Mouse (Mus musculus) macrophage (primary cell): ENCODE results near the gene Ing5. TPM values are rescaled to one million over a fixed set of nuclear protein-coding genes. Genes with fewer than 3 reads are reported as not detected.
"Not testable (repeated sequence)": the region's sequence is repeated elsewhere in the genome, so short reads cannot be mapped to it uniquely, and the experiment has no call there.

Source experiments
- H3K27ac ChIP-seq: fragments of 350-480 bp; formaldehyde crosslinking; 2 replicates; pipeline ENCODE4 v1.9.0; 2021
- H3K36me3 ChIP-seq: fragments of 350-480 bp; formaldehyde crosslinking; 2 replicates; pipeline ENCODE4 v1.9.0; 2021; ENCODE audit errors: inconsistent target
- H3K4me3 ChIP-seq: fragments of 350-480 bp; formaldehyde crosslinking; 2 replicates; pipeline ENCODE4 v1.9.0; 2021; ENCODE audit errors: inconsistent target
- H3K79me2 ChIP-seq: fragments of 350-480 bp; formaldehyde crosslinking; 2 replicates; pipeline ENCODE4 v1.9.0; 2021; ENCODE audit errors: inconsistent target
- WGBS: methylation state at CpG from one replicate; pipeline ENCODE4 v1.1.7; 2026; ENCODE audit warnings: inconsistent platforms; ENCODE audit not compliant: missing documents; 5-methylcytosine and 5-hydroxymethylcytosine counted together
- polyA plus RNA-seq: library from polyadenylated mRNA; stranded (reverse); fragments of 250-400 nt; gene quantifications from 3 replicates; pipeline ENCODE4 v1.2.4, GENCODE M21; 2018; ENCODE audit warnings: inconsistent platforms
- total RNA-seq, 78 experiments: library from RNA; depleted of rRNA; stranded (reverse); fragments of 250-400 nt; gene quantifications; 1 replicate in 9 of 78; 2 replicates in 24 of 78; 3 replicates in 43 of 78; 4 replicates in 2 of 78; pipeline ENCODE4 v1.2.4; 2018; ENCODE audit warnings: inconsistent platforms in 56 of 78

Gene Ing5
- total RNA-seq (2018; cell fraction: chromatin; rRNA removed): 10 to 100 TPM in 21 of 26 experiments, 1 to 10 TPM in 5; 7.2 to 20.3 (median 13.5) TPM
- 10 to 100 TPM in 10 of 26 experiments, 1 to 10 TPM in 16; 5.6 to 12.0 (median 9.6) TPM for total RNA-seq (2018; cell fraction: cytosol; rRNA removed)
- 10 to 100 TPM in 23 of 26 experiments, 1 to 10 TPM in 3; 9.1 to 21.4 (median 12.5) TPM for total RNA-seq (2018; cell fraction: nucleus; rRNA removed)
- polyA plus RNA-seq: 5.8 to 10.8 TPM (median 6.5 TPM) in 3 replicates

GRCm38 (mm10) chr1:93803556-93804507 is at the start of gene Ing5:
Ing5 (plus strand) TSS chr1:93803965.
- peaks cover 45% of the 10 kb centered on the region for H3K79me2 ChIP-seq
- H3K4me3 ChIP-seq: peak within 1 kb of the TSS; percentile 59
- H3K27ac ChIP-seq: peak within 1 kb of the TSS; percentile 88
- H3K36me3 ChIP-seq: peaks cover 21% of the 10 kb centered on the region; the same call in 1 of the 2 replicates
- WGBS: 2% methylated on average over 69 of the region's 94 CpGs

GRCm38 (mm10) chr1:93754573-93755290 is 49.0 kb upstream of the Ing5 start, which contains the start of gene Thap4:
Thap4 (minus strand) TSS chr1:93754864.
- H3K27ac ChIP-seq: 0 out of 2 replicates have a peak within 1 kb of the TSS, but pooled peaks have one; percentile 7
- peaks cover 7% of the 10 kb centered on the region for H3K36me3 ChIP-seq
- WGBS: under 1% methylated on average over 94 of the region's 121 CpGs
- peaks cover 72% of the 10 kb centered on the region for H3K79me2 ChIP-seq
- peak within 1 kb of the TSS; percentile 58 for H3K4me3 ChIP-seq

- under 1% methylated on average over 13 of the region's 13 CpGs for WGBS
- peaks cover 4% of the 10 kb centered on the region; the same call in 1 of the 2 replicates for H3K36me3 ChIP-seq
- H3K79me2 ChIP-seq: peaks cover 77% of the 10 kb centered on the region
- H3K4me3 ChIP-seq: peak overlapping the region; percentile 58
- H3K27ac ChIP-seq: 0 out of 2 replicates have a peak overlapping the region, but pooled peaks have one; percentile 7
These were observed 48.5 kb upstream of the Ing5 start for GRCm38 (mm10) chr1:93755291-93755610.

- Histone ChIP-seq H3K4me3 (peak overlapping the region; percentile 58), H3K79me2 (peaks cover 80% of the 10 kb centered on the region), H3K27ac (0 out of 2 replicates have a peak overlapping the region, but pooled peaks have one; percentile 7), H3K36me3 (peaks cover under 1% of the 10 kb centered on the region; the same call in 1 of the 2 replicates)
- whole genome bisulfite sequencing: 40% methylated on average over 7 of the region's 7 CpGs
These were observed 48.1 kb upstream of the Ing5 start for GRCm38 (mm10) chr1:93755618-93756017.

GRCm38 (mm10) chr1:93756154-93756553 is 47.6 kb upstream of the Ing5 start:
- peaks cover 86% of the 10 kb centered on the region for H3K79me2 ChIP-seq
- H3K4me3 ChIP-seq: peak overlapping the region; percentile 58; the same call in 1 of the 2 replicates
- H3K36me3 ChIP-seq: no peaks in the 10 kb centered on the region
- H3K27ac ChIP-seq: no peak overlapping the region

- WGBS: 92% methylated on average over 1 of the region's 1 CpGs
- no peak overlapping the region for H3K27ac ChIP-seq
- peaks cover 93% of the 10 kb centered on the region for H3K79me2 ChIP-seq
- no peaks in the 10 kb centered on the region for H3K36me3 ChIP-seq
- no peak overlapping the region for H3K4me3 ChIP-seq
These were observed 43.7 kb upstream of the Ing5 start for GRCm38 (mm10) chr1:93760076-93760475.

- 100% methylated on average over 3 of the region's 3 CpGs for WGBS
- H3K27ac ChIP-seq: not testable (repeated sequence)
These were observed 40.2 kb upstream of the Ing5 start for GRCm38 (mm10) chr1:93763531-93763930.

GRCm38 (mm10) chr1:93764871-93765591 is 38.7 kb upstream of the Ing5 start:
- no peak overlapping the region for H3K4me3 ChIP-seq
- peaks cover 94% of the 10 kb centered on the region for H3K79me2 ChIP-seq
- H3K36me3 ChIP-seq: peaks cover 16% of the 10 kb centered on the region
- H3K27ac ChIP-seq: no peak overlapping the region
- WGBS: 79% methylated on average over 9 of the region's 9 CpGs

More at GRCm38 (mm10) chr1:93763531-93763930, 40.2 kb upstream of the Ing5 start:
- peaks cover 94% of the 10 kb centered on the region for H3K79me2 ChIP-seq
- not testable (repeated sequence) for H3K36me3 ChIP-seq, H3K4me3 ChIP-seq

GRCm38 (mm10) chr1:93767600-93767999 is 36.2 kb upstream of the Ing5 start:
- peaks cover 72% of the 10 kb centered on the region for H3K79me2 ChIP-seq
- no peak overlapping the region for H3K4me3 ChIP-seq
- WGBS: 95% methylated on average over 6 of the region's 6 CpGs
- peaks cover 16% of the 10 kb centered on the region for H3K36me3 ChIP-seq
- no peak overlapping the region for H3K27ac ChIP-seq

- WGBS: 95% methylated on average over 3 of the region's 3 CpGs
- no peak overlapping the region for H3K27ac ChIP-seq
- peaks cover 39% of the 10 kb centered on the region for H3K36me3 ChIP-seq
These were observed 33.9 kb upstream of the Ing5 start for GRCm38 (mm10) chr1:93769901-93770300.

GRCm38 (mm10) chr1:93776686-93777085 is 27.1 kb upstream of the Ing5 start:
- H3K36me3 ChIP-seq: peaks cover 81% of the 10 kb centered on the region
- 100% methylated on average over 5 of the region's 5 CpGs for WGBS
- H3K79me2 ChIP-seq: no peaks in the 10 kb centered on the region
- H3K27ac ChIP-seq: no peak overlapping the region
- H3K4me3 ChIP-seq: no peak overlapping the region

More at GRCm38 (mm10) chr1:93769901-93770300, 33.9 kb upstream of the Ing5 start:
- H3K79me2 ChIP-seq: peaks cover 55% of the 10 kb centered on the region
- H3K4me3 ChIP-seq: no peak overlapping the region

- no peak overlapping the region for H3K27ac ChIP-seq
- peaks cover 66% of the 10 kb centered on the region for H3K36me3 ChIP-seq
- WGBS: 88% methylated on average over 2 of the region's 2 CpGs
These were observed 16.9 kb upstream of the Ing5 start for GRCm38 (mm10) chr1:93786912-93787311.

GRCm38 (mm10) chr1:93794526-93794925 is 9.2 kb upstream of the Ing5 start:
- H3K79me2 ChIP-seq: no peaks in the 10 kb centered on the region; the same call in 1 of the 2 replicates
- 91% methylated on average over 8 of the region's 8 CpGs for WGBS
- peaks cover 28% of the 10 kb centered on the region; the same call in 1 of the 2 replicates for H3K36me3 ChIP-seq
- no peak overlapping the region for H3K4me3 ChIP-seq
- H3K27ac ChIP-seq: no peak overlapping the region

More at GRCm38 (mm10) chr1:93786912-93787311, 16.9 kb upstream of the Ing5 start:
- Histone ChIP-seq H3K79me2 (no peaks in the 10 kb centered on the region), H3K4me3 (no peak overlapping the region)
